Mouse (Mus musculus) adrenal gland, postnatal 25 days (tissue): ENCODE measurements at regions not wholly inside any gene's neighbourhood (a gene's known extent, or its start where the extent isn't known, plus 50 kb on each side); places are given as distances from the start of the nearest gene placed in this dataset.

Experiments used
- DNase-seq: peaks from one replicate; pipeline ENCODE4 v3.0.0; 2021; ENCODE audit warnings: mixed read lengths

DNA sequence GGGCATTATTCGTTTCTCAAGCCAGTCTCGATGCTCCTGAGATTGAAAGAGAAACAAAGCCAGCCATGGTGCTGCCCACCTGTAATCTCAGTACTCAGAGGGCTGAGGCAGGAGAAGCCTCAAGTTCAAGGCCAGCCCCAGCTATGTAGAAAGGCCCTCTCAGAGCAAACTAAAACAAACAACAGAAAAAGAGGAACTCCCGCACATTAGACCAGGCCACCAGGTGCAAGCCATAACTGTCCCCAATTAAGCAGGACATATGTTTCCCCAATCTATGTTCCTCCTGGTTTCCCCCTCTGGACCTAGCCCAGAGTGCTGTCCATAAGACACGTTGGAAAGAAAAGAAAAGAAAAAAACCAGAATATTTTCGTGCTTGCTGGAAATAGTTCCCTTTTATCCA, 142.5 kb downstream of the Cdc5l start:
- no peak for DNase-seq

DNA sequence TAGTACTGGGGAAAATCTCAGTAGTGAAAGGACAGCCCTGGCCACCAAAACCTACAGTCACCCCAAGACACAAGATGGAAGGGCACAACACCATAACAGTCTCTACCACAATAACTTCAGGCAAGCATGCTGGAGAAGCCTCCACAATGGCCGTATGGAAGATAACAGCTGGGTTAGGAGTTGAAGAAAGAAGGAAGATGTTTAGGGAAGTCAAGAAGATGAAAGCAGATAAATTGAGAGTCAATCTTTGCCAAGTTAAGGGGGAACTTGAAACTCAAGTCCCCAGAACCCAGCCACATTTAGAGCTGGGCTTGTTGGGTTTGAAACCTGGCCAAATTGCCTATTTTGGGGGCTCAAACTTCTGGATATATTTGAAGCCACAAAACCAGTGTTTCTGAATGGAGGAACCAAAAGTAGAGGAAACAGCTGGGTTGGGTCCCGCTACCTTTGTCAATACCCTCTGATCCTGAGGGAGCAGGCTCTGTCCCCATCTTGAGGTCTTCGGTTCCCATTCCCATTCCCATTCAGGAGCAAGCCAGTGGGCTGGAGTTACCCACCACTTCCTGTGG, 147.8 kb downstream of the Cdc5l start:
- DNase-seq = no peak

- DNase-seq = no peak
Measured at GRCm38 (mm10) chr17:45281554-45281953, 152.0 kb downstream of the Cdc5l start.

GRCm38 (mm10) chr17:45279811-45280205, 153.7 kb downstream of the Cdc5l start:
- no peak for DNase-seq

DNA sequence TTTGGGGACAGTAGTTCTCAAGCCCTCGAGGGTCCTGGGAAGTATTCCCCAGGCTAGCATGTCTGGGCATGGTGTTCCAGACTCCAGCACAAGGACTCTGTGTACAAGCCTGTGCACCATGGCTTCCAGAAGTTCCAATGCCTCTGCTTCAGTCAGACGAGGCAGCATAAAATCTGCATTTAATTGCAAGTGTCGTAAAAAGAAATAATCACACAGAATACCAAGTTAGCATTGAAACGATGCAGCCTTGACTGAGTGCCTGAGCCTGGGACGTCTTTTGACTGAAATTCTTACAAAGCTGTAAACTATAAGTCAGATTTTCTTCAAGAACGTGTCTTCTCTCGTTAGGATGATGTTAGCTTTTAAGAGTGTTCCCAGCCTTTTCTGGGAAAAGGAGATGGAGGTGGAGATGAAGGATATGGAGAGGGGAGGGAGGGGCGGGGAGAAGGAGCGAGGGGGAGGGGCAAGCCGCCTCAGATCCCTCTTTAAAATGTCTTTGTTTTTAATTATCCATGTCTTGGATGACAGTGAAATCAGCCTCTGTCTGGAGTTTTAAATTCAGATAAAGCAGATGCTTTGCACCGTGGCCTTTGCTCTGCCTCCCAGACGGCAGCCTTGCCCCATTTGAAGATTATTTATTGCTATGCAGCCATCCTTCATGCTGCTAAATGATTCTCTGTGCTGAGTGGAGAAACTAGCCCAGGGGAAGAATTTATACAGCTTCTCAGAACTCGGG, 154.3 kb downstream of the Cdc5l start:
- DNase-seq = peak; percentile 6

DNA sequence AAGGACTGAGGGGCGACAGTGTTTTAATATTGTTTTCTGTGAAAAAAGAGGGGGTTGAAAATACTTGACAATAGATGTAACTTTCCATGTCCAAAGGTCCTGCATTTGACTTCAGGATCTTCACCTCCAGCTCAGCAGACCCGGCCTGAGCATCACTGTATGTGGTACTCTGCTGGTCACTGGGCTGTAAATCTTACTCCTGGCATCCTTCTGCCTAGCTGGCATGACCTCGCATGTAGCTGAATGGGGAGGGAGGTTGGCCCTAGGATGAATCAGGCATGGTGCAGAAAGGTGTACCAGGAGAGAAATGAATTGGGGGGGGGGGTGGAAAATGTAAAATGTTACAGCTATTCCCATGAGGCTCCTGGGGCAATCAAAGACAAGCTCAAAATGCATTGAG, 156.0 kb downstream of the Cdc5l start:
- no peak for DNase-seq

DNA sequence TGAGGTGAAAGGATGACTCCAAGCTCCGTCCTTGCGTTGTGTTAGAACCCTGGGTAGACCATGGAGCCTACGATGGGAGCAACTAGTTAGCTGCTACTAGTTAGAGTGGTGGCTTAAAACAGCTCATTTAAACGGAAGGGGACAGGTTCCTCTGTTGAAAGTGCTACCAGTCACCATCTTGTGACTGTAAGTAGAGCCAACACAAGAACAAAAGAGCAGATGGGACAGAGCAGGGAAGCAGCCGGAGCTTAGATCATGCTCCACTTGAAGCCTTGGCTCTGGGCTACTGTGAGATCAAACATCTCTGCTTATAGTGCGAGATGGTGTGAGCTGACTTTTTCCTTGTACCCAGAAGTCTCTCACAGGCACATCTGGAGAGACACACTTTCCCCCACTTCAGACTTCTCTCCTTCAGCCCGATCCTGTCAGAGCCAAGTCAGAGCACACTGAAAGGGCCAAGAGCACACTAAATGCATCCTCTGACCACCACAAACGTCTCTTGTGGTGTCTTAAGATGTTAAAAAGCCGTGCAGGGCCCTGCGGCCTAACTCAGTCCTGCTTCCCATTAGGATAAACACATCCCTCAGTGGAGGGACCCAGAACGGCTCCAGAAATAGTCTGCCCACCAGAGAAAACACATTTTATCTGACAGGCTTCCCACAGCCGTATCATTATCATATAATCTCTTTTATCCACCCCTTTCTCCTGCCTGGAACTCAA, 156.7 kb downstream of the Cdc5l start:
- DNase-seq = no peak

- no peak for DNase-seq
Measured at GRCm38 (mm10) chr17:45274894-45275293, 158.6 kb downstream of the Cdc5l start.

- no peak for DNase-seq
Measured at GRCm38 (mm10) chr17:45266776-45267175, 166.8 kb downstream of the Cdc5l start.

- DNase-seq = no peak
Measured at GRCm38 (mm10) chr17:45265587-45265986, 167.9 kb downstream of the Cdc5l start.

GRCm38 (mm10) chr17:45264434-45264833, 169.1 kb downstream of the Cdc5l start:
- DNase-seq = no peak

DNA sequence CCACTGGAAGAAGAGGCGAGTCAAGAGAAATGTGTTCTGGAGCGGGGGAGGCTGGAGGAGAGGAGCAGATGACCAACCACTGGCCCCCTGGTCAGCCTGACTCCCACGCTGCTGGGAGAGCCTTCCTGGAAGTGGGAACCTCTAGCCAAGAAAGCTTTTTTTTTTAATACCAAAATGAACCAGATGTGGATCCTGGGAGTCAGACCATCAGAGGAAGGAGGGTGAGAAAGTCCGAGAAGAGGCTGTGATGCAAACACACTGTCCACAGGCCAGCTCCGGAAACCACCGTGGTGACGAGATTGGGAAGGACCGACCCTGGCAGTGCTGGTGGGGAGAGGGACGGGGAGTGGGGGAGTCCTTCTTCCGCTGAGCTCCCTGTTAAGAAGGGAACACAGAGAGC, 173.1 kb downstream of the Cdc5l start:
- DNase-seq = no peak

- DNase-seq = no peak
Measured at GRCm38 (mm10) chr17:45258007-45258406, 175.5 kb downstream of the Cdc5l start.

DNA sequence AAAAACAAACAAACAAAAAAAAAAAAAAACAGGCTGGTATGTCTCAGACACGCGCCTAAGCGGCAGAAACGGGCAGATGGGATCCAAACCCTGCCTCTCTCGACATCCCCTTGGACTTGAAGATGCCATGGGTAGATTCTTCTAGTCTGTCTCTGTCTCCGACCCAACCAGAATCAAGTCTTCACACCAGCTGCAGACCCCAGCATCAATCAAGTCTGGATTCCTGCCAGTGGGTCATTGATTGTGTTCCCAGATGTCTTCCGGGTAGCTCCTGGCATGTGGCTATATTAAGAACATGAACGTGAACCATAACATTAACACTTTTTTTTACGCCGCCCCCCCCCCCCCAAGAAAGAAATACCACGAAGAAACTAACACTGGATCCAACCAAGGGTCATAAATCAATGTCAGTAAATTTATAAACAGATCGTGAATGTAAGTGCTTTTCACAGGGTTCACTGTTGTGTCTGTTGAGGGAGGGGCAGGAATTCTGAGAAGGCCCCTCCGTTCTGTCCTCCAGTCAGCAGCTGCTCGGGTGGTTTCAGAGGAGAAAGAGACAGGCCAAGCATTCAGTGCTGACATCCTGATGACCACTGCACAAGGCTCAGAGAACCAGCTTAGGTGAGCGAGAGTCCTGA, 180.8 kb downstream of the Cdc5l start:
- DNase-seq = no peak

DNA sequence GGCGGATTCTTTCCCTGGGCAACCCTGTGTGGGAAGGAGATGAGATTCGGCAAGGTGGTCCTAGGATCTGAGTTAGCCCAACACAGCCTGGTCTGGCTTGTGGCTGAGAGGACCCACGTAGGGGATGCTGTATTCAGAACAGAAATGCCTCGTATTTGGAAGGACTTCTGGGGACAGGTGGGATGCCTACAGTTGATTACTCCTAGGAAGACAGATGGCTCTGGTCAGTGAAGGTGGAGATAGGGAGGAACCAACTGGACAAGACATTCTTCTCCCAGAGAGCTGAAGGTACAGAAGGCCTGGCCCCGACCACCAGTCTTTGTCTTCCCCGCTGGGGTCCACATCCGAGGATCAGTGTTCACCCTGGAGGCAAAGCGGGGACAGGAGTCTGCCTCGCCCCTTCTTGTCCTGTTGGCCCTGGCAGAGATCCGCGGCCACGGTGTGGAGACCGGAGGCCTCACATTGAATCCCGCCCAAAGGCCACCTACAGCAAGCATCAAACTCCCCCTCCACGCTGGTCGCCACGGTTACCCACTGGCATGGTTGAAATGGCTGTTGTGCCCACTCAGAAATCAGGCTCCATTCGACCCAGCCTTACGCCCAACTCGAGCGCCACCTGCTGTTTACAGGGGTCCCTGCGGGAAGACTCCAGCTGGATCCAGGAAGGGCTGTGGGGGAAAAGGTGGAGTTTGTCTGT, 182.4 kb downstream of the Cdc5l start:
- peak; percentile 81 for DNase-seq

DNA sequence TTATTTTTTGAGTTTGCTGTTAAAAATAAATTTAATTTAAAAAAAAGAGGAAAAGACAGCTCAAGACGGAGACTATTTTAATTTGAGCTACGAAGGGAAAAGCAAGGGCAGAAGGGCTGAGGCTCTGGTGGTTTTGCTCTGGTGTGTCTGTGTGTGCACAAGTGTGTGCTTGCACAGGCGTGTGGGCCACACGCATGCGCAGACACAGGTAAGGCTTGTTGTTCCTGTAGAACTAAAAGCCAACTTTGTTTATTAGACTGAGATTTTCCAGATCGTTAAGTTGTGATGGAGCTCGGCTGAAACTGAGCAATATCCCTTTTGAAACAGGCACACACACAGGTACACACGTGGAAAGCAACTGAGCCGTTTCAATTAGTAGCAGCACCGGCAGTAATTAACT, 183.1 kb downstream of the Cdc5l start:
- no peak for DNase-seq

DNA sequence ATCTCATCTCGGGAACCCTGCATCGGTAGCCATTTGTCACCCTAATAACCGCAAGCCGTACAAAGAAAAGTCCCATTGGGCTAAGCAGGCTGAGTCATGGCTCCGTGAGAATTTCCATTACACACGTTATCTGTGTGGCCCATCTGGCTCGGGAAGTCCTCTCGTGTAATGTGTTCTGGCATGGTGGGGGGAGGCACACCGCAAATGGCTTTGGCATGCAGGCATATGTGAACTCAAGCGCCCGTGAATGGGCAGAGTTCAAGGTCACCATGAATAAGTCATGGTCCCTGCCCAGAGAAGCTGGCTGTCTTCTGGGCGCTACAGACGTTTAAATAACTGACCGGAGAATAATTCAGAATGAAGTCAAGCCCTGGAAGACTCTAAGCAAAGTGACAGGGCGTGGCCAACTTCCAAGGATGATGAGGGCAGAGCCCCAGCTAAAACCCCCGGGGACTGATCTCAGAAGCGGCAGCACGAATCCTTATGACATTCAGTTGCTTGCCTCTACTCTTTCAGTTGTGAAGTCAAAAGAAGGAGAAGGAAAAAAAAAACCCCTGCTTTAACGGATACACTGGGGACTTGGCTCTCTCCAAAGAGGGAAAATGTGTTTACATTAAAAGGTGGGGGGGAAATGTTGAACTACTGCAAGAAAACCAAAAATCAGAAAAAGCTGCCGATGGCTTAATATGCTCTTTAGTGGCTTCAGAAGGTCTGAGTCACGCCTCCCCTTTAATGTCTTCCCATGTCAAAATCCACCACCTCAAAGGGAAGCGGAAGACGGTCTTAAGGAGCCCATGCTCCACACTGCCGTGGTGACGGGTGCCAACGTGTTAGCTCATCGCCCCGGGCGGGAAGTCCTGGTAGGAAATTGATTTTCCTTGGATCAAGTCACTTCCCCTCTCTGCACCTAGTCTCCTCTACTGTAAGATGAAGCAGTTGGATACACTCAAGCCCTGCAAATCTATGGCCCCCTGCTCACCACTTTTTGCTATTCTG, 186.1 kb downstream of the Cdc5l start:
- no peak for DNase-seq

DNA sequence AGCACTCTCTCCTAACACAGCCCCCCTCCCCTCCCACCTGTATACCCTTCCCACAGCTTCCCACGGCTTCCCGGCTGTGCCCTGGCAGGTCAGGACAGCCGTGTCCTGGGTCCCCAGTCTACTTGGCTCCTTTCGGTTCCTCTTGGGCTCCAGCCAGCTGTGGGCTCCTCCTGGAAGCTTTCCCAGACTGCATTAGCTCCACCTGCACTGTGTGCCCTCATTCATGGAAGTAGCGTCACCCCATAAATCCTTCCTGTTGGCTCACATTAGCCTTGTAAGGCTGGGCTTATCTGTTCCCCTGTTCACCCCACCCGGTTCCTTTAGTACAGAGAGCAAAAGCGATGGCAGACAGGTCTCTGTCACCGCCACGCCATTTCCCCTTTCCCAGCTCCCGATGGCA, 188.7 kb downstream of the Cdc5l start:
- peak; percentile 63 for DNase-seq

DNA sequence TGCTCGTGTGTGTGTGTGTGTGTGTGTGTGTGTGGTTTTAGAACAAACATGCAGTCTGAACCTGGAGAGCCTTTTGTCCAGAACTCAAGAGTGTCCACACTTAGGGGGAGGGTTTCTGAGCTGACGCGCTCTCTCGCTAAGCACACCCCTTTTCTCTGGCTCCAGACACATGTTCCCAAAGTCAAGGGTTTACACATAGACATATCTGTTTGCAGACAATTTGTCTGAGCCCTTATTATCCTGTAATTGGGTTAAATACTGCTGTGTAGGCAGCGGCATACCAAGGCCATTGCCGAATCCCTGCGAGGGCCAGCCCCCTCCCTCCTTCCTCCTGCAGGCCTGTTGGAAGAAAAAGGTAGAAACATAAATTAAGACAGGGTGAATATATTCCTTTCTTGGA, 190.4 kb downstream of the Cdc5l start:
- no peak for DNase-seq

DNA sequence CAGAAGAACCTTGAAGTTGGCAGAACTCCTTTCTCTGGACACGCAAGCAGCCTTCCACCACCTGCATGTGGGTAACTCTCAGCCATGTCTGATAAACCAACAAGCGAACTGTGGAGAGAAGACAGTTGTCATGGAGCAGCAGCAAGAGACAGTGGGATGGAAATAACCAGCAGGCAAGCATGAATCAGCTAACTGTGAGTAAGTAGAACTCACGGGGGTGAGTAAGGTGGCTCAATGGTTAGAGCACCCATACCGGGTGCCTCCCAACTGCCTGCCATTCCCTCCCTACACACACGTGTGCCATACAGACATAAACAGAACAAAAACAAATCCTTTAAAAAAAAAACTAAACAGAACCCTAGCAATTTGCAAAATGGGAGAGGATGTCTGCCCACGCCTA, 191.5 kb downstream of the Cdc5l start:
- DNase-seq = no peak

DNA sequence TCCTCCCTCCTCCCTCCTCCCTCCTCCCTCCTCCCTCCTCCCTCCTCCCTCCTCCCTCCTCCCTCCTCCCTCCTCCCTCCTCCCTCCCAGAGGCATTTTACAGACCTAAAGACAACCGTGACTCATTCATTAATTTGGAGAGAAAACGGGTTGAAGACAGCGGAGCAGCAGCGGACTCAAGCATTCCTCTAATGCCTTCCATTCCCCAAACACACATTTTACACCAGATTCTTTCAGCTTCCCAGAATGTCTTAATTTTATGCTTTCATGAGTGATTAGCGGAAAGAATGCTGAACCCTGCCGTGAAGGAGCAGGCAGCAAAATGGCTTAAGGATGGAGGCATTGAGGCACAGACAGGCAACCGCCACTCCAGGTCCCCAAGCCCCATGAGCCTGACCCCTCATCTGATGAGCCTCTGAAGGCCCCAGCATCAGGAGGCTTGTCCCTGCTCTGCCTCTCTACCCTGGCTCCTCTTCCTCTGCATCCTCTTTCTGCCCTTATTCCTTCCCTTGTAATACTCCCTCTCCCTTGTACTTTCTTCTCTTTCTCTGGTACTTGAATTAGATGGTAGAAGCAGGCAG, 192.5 kb downstream of the Cdc5l start:
- DNase-seq = no peak
